Mouse (Mus musculus): ENCODE measurements around the gene Gls2.

Gene Gls2

DNA sequence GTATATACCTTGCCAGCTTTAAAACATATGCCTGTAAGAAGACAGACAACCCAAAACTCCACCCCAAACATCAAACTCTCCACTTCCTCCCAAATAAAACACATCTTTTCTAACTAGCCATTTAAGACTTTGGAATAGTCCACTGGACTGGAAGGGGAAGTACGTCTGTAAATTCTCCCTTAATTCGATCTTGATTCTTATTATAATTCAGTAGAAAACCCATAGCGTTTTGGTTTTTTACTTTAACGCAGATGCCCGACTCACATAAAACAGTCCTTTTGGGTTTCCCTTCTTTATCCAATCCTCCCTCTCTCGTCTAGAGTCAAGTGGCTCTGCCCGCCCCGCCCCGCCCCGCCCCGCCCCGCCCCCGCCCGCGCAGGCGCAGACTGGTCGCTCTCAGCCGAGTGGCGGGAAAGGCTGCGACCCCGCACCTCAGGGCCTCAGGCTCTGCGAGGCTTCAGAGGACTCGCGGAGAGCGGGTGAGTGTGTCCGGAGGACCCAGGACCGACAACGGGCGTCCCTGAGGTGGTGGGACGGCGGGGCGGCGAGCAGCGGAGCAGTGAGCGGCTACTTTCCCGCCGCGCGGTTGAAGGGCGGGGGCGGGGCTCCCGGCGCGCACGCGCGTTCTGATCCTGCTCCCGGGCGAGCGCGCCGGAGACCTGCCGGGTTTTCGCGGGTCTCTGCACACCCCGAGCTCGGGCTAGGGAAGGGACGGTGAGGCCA, 37.6 kb downstream of the Gls2 start, which contains the start of gene Timeless:
TSS of gene Timeless (plus strand) at position 369 of the 723 bp plus-strand sequence.
- peak; percentile 81 to 84 for DNase-seq (ENCODE audit: low spot score in 2 of 2)

DNA sequence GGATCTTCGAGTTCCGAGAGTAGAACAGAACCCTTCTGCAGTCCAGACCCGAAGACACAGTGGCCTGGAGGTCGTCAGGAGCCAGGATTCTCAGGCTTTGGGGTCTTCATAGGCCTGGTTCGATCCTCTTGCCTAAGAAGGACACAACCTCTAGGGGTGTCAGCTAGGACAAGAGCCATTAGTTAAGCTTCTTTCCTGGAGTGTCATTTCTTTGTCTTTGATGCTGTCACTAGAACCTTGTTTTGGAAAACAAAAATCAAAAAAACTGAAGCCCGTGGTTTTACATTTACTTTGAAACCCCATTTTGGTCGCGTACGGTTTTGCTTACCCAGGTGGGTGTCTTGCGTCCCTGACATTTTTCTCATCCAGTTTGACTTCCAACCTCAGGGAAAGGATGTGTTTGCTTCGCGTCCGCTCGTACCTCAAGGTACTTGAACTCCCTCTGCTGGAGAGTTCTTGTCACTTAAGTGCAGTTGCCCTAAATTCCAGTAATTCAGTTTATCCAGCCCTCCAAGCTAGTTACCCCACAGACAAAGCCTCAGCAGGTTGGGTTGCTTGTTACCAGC, 38.2 kb downstream of the Gls2 start:
- DNase-seq (ENCODE audit: low spot score in 2 of 2) = no peak

DNA sequence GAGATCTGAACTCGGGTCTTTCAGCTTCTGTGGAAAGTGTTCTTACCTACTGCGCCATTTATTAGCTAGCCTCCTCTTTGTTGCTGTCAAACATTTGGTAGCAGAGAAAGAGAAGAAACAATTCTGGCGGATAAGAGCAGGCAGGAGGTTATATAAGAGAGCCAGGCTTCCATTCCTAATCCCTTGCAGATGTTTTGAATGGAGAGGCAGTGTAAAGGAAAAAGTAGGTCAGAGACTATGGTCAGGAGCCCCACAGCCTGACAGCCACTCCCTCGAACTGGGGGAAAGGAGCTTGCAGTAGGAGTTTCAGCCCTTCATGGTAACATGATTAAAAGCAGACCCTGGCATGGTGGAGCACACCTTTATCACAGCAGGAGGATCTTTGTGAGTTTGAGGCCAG, 42.1 kb downstream of the Gls2 start:
- no peak for DNase-seq (ENCODE audit: low spot score in 2 of 2)

DNA sequence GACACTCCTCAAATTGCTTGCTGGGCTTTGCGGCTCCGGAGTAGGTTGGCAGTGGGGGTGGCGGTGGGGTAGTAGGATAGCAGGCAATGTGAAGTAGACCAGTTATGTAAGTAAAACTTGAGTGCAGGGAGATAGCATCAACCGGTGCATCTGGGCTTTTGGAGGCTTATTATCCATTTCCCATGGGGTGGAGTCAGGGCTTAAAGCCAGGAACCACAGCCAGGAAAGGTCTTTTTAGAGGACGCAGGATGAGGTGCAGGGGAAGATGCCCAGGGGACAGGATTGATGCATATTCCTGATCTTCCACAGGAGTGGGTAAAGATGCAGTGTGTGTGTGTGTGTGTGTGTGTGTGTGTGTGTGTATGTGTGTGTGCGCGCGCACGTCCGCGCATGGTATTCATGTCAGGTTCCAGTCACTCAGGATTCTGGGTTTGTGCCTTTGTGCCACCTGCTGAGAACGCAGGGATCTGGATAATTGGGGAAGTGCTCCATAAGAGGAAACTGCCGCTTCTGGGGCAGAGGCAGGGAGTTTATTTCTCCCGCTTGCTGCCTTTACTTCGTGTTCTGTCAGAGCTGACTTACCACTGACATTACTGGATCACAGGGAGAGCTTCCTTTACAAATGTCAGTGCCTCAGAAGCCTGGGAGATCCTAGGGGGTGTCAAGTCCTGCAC, 43.7 kb downstream of the Gls2 start:
- no peak for DNase-seq (ENCODE audit: low spot score in 2 of 2)

DNA sequence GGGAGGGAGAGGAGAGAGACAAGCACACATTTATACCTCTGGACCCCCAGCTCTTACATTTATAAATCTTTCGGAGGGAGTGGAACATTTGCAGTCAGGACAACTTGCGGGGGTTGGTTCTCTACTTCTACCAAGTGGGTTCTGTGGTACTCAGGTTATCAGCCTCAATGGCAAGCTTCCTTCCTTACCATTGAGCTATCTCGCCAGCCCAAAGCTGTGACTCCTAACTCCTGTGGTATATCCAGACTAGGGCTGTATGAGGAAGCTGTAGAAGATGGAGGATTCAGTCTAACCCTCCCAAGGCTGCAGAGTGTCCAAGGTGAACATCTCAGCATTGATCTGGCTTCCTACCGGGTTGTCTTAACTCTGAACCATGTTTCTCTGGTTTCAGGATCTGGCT, 44.9 kb downstream of the Gls2 start:
- DNase-seq (ENCODE audit: low spot score in 2 of 2) = no peak

DNA sequence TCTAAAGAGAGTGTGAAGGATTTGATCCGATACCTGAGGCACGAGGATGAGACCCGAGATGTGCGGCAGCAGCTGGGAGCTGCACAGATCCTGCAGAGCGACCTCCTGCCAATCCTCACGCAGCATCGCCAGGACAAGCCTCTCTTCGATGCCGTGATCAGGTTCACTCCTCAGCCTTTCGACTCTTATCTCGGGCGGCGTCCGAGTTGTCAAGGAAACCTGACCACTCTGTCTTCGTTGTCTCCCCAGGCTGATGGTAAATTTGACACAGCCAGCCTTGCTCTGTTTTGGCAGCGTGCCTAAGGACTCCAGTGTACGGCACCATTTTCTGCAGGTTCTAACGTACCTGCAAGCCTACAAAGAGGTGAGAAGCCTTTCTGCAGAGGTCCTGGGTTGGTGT, 45.9 kb downstream of the Gls2 start:
- DNase-seq (ENCODE audit: low spot score in 2 of 2) = no peak

DNA sequence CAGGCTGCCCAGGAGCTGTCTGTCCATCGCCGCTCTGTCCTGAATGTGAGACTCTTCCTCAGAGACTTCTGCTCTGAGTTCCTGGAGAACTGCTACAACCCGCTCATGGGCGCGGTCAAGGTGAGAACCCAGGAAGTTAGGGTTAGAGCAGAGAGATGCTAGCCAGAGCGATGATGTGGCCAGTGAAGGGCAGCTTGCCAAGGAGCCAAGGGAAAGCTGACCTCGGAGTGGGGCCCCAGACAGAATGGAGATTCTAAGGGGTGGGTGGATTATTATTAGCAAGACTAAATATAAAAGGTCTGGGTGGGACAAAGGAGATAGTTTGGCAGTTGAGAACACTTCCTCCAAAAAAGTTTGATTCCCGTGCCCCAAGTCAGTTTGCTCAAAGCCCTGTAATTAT, 49.0 kb downstream of the Gls2 start:
- DNase-seq (ENCODE audit: low spot score in 2 of 2) = no peak

DNA sequence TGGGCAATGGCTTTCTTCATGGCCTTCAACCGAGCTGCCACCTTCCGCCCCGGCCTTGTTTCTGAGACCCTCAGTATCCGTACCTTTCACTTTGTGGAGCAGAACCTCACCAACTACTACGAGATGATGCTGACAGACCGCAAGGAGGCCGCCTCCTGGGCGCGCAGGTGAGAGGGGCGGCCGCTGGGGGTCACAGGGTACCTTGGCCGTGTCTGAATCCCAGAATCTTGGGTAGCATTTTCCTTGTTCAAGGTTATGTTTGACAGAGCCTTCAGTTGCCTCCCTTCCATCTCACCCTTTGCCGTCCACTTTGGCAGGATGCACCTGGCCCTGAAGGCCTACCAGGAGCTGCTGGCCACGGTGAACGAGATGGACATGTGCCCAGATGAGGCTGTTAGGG, 49.9 kb downstream of the Gls2 start:
- no peak for DNase-seq (ENCODE audit: low spot score in 2 of 2)

DNA sequence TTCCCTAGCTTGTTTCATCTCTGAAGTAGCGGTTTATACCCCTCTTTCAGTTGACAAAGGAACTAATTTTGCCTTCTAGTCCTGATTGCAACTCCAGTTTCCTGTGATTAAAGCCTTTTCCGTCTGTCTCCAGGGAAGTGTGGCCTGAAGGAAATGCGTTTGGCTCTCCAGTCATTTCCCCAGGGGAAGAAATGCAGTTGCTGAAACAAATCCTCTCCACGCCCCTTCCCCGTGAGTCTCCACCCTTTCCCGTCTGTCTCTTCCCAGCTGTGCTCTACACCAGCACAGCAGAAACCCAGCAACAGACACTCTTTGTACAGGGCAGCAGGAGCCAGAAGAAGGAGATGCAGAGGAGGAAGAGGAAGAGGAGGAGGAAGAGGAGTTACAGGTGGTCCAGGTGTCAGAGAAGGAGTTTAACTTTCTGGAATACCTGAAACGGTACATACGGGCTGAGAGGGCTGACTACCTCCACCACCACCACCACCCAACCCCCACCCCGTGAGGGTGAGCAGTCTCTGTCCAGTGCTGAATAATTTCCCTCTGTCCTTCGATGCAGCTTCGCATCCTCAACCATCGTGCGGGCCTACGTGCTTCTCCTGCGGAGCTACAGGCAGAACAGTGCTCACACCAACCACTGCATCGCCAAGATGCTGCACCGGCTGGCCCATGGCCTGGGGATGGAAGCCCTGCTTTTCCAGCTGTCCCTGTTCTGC, 52.9 kb downstream of the Gls2 start:
- DNase-seq (ENCODE audit: low spot score in 2 of 2) = no peak

DNA sequence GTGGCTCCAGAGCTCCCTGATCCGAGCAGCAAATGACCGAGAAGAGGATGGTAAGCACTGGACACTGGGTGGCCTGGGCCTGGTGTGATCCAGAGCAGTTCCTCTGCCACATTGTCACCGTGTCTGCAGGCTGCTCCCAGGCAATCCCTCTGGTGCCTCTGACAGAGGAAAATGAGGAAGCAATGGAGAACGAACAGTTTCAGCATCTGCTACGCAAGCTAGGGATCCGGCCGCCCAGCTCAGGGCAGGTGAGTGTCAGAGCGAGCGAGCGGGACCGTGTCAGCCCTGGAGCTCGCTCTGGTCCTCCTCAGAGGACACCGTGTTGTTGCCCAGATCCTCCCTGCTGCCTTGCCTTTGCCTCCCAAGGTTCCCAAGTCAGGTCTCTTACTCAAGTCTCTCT, 56.3 kb downstream of the Gls2 start:
- DNase-seq (ENCODE audit: low spot score in 2 of 2) = no peak

DNA sequence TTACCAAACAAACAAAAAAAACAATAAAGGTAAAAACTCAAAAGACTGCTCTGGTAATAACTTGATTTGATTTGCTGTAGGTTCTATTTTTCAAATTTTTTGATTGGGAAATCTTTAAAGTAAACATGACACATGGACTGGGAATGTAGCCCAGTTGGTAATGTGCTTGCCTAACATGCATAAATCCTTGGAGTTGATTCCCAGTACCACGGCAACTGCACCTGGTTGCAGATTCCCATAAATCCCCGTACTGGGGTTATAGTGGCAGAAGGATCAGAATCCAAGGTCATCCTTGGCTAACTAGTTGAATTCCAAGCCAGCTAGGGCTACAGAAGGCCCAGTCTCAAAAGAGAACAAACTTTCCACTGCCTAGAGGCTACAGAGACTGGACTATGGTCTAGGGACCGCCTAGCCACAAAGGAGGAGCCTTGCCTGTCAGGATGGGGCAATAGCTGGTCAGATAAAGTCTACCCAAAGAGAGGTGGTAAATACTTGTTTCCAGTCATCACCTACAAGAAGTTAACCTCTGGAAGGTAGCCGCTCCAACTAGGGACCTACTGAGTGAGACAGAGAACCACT, 59.5 kb downstream of the Gls2 start, which contains the start of gene Apon:
TSS of gene Apon (plus strand) at position 420 of the 579 bp plus-strand sequence.
- DNase-seq (ENCODE audit: low spot score in 2 of 2) = no peak

DNA sequence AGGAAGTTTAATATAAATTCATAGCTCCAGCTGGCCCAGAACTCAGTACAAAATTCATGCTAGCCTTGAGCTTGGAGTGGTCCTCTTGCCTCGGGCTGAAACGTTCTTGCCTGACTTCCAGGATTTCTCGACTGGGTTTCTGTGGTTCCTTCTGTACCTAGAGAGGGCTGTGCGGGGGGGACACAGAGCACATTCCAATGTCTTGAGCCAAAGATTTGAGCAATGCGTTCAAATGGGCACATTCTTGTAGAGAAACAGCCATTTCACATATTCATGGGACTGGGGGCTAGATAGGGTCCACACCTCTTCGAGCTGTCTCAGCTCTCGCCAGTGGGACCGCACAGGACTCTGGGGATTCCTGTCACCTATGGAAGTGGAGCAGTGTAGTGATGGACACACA, 61.7 kb downstream of the Gls2 start:
- no peak for DNase-seq (ENCODE audit: low spot score in 2 of 2)

DNA sequence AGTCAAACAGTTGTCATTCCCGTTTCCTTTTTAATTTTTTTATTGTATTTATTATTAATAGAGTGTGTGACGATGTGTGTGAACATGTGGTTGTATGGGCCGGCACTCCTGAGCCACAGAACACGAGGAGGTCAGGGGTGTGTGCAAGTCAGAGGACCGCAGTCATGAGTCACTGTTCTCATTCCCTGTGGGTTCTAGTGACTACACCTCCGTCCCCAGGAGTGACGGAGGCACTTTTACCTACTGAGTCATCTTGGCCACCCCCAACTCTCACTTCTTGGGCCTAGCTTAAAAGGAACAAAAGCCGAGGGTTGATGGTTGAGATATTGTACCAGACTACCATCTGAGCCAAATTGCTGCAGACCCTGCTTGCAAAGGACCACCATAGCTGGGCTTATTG, 62.1 kb downstream of the Gls2 start:
- DNase-seq (ENCODE audit: low spot score in 2 of 2) = no peak

DNA sequence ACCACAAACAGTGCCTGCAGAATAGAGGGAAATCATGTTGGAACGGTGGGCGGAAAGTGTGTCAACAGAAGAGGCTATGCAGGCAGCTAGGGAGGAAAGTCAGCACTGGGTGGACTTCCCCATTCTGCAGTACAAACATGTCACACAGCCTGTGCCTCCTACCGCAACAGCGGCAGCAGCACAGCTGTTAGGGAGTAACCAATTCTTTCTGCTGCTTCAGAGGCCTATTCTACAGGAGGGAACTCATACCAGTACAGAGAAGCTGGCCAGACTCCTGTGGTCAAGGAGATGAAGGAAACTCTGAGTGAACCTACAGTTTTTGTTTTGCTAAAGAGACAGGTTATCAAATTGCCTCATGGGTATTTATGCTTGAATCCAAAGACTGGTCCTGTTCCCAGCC, 64.7 kb downstream of the Gls2 start:
- no peak for DNase-seq (ENCODE audit: low spot score in 2 of 2)

Data from urinary bladder, postnatal 4 days (tissue).